Comparison of ENCODE assay signal across 29 mouse cellular contexts in genomic region chr2:43592001-43592704, GRCm38 (mm10). TPM values are rescaled to one million over a fixed set of nuclear protein-coding genes. Genes with fewer than 3 reads are reported as not detected.
DNase-seq lines count a peak whose midpoint lies in the region; ATAC-seq and TF ChIP-seq lines count a peak whose summit lies in the region.
"Had no signal": no experiment of that assay in that cellular context is flagged by ENCODE, and none has a peak within 500 bp of the region (broad histone marks: within the 10 kb centered on the region; RNA-seq: fewer than 3 reads in every experiment).

No protein-coding gene starts in this region.

- peak; percentile 6 for DNase-seq in hindbrain, embryonic 10.5 days (ENCODE audit: low spot score)
- DNase-seq in hindbrain, embryonic 14.5 days (ENCODE audit: low spot score): no peak
- DNase-seq in kidney, postnatal 0 days (ENCODE audit: low spot score): no peak
- DNase-seq in kidney, postnatal 36 days: no peak
- DNase-seq in midbrain, embryonic 11.5 days (ENCODE audit: low spot score, missing footprints): peak; percentile 69
- DNase-seq: adrenal gland, postnatal 10 days; adrenal gland, postnatal 36 days; B cell, adult 2 months; cerebellum, adult 18-20 months; cerebellum, adult 9-10 months; cerebellum, postnatal 14 days; embryo, embryonic 11 days; forebrain, postnatal 0 days; gastrocnemius, adult 2 months; gastrocnemius, postnatal 14 days; heart, adult 11 months had no signal

- H3K4me1 ChIP-seq in hindbrain, embryonic 10.5 days (replicated peaks): peaks cover 4% of the 10 kb centered on the region; the same call in 1 of the 2 replicates
- no peaks in the 10 kb centered on the region for H3K4me1 ChIP-seq in hindbrain, embryonic 14.5 days (replicated peaks; ENCODE audit: control insufficient read depth, insufficient read depth, low read length)
- no peaks in the 10 kb centered on the region for H3K4me1 ChIP-seq in kidney, postnatal 0 days (replicated peaks; ENCODE audit: insufficient read depth, low read length)
- H3K4me1 ChIP-seq in midbrain, embryonic 11.5 days (ENCODE audit: control insufficient read depth, insufficient read depth, low read length): no peaks in the 10 kb centered on the region
- H3K4me1 ChIP-seq in midbrain, embryonic 15.5 days: no peaks in the 10 kb centered on the region
- H3K4me1 ChIP-seq: embryonic facial prominence, embryonic 12.5 days; embryonic facial prominence, embryonic 15.5 days; hindbrain, embryonic 13.5 days had no signal

- no peak for ATAC-seq in hindbrain, embryonic 14.5 days (ENCODE audit: low FRiP score)
- ATAC-seq in kidney, postnatal 0 days (replicated peaks; ENCODE audit: low FRiP score, low read depth): peak; percentile 65; the same call in 1 of the 2 replicates
- ATAC-seq in midbrain, embryonic 11.5 days (ENCODE audit: low FRiP score): no peak
- no peak for ATAC-seq in midbrain, embryonic 15.5 days (replicated peaks)
- ATAC-seq: forebrain, embryonic 14.5 days; forebrain, postnatal 0 days; hindbrain, postnatal 0 days; inflammation-experienced regulatory T-cells, adult 6 months; Patski had no signal

- H3K4me3 ChIP-seq in hindbrain, embryonic 10.5 days: no peak overlapping the region
- H3K4me3 ChIP-seq in hindbrain, embryonic 14.5 days (replicated peaks; ENCODE audit: low read length): no peak overlapping the region
- H3K4me3 ChIP-seq in kidney, postnatal 0 days (replicated peaks; ENCODE audit: low read depth, low read length): no peak overlapping the region
- no peak overlapping the region for H3K4me3 ChIP-seq in midbrain, embryonic 11.5 days (ENCODE audit: low read depth, low read length)
- H3K4me3 ChIP-seq in midbrain, embryonic 15.5 days: no peak overlapping the region
- H3K4me3 ChIP-seq: embryonic facial prominence, embryonic 12.5 days; embryonic facial prominence, embryonic 15.5 days; gastrocnemius, adult 2 months; hindbrain, embryonic 13.5 days had no signal

- 62% methylated on average over 1 of the region's 1 CpGs for WGBS in hindbrain, embryonic 10.5 days
- WGBS in hindbrain, embryonic 14.5 days: 78% methylated on average over 1 of the region's 1 CpGs
- 50% methylated on average over 1 of the region's 1 CpGs for WGBS in kidney, postnatal 0 days
- 75% methylated on average over 1 of the region's 1 CpGs for WGBS in midbrain, embryonic 11.5 days
- WGBS in midbrain, embryonic 15.5 days: 78% methylated on average over 1 of the region's 1 CpGs

- H3K27ac ChIP-seq in hindbrain, embryonic 10.5 days: no peak overlapping the region
- no peak overlapping the region for H3K27ac ChIP-seq in hindbrain, embryonic 14.5 days
- no peak overlapping the region for H3K27ac ChIP-seq in kidney, postnatal 0 days
- H3K27ac ChIP-seq in midbrain, embryonic 11.5 days (ENCODE audit: low read depth, low read length): no peak overlapping the region
- no peak overlapping the region for H3K27ac ChIP-seq in midbrain, embryonic 15.5 days
- H3K27ac ChIP-seq: embryonic facial prominence, embryonic 12.5 days; embryonic facial prominence, embryonic 15.5 days; gastrocnemius, adult 2 months; hindbrain, embryonic 13.5 days; hindbrain, postnatal 0 days had no signal

- H3K27me3 ChIP-seq in hindbrain, embryonic 10.5 days (ENCODE audit: insufficient read depth, poor library complexity, severe bottlenecking): no peaks in the 10 kb centered on the region
- H3K27me3 ChIP-seq in hindbrain, embryonic 14.5 days (ENCODE audit: control insufficient read depth, insufficient read depth, low read length): no peaks in the 10 kb centered on the region
- H3K27me3 ChIP-seq in kidney, postnatal 0 days (ENCODE audit: insufficient read depth, low read length): no peaks in the 10 kb centered on the region
- H3K27me3 ChIP-seq in midbrain, embryonic 11.5 days (ENCODE audit: control insufficient read depth, insufficient read depth, low read length): no peaks in the 10 kb centered on the region
- H3K27me3 ChIP-seq in midbrain, embryonic 15.5 days (replicated peaks): no peaks in the 10 kb centered on the region
- H3K27me3 ChIP-seq: CH12.LX; embryonic facial prominence, embryonic 12.5 days; embryonic facial prominence, embryonic 15.5 days; hindbrain, embryonic 13.5 days; Patski had no signal

- H3K9me3 ChIP-seq in hindbrain, embryonic 10.5 days: no peaks in the 10 kb centered on the region
- no peaks in the 10 kb centered on the region for H3K9me3 ChIP-seq in hindbrain, embryonic 14.5 days (ENCODE audit: control insufficient read depth, low read length)
- H3K9me3 ChIP-seq in kidney, postnatal 0 days (replicated peaks; ENCODE audit: low read length): no peaks in the 10 kb centered on the region
- H3K9me3 ChIP-seq in midbrain, embryonic 11.5 days (ENCODE audit: control insufficient read depth, low read length): no peaks in the 10 kb centered on the region
- no peaks in the 10 kb centered on the region for H3K9me3 ChIP-seq in midbrain, embryonic 15.5 days
- H3K9me3 ChIP-seq: embryonic facial prominence, embryonic 12.5 days; embryonic facial prominence, embryonic 15.5 days; G1E; hindbrain, embryonic 13.5 days had no signal

- TF ChIP-seq CTCF in kidney, postnatal 0 days (IDR thresholded peaks at IDR 0.05; ENCODE audit: low read depth): no peak

- H3K4me2 ChIP-seq in hindbrain, embryonic 14.5 days (replicated peaks): no peak overlapping the region
- no peak overlapping the region for H3K4me2 ChIP-seq in kidney, postnatal 0 days (ENCODE audit: low read length)
- H3K4me2 ChIP-seq in midbrain, embryonic 11.5 days: no peak overlapping the region
- H3K4me2 ChIP-seq in midbrain, embryonic 15.5 days: no peak overlapping the region
- H3K4me2 ChIP-seq: embryonic facial prominence, embryonic 12.5 days; embryonic facial prominence, embryonic 15.5 days; heart, embryonic 11.5 days; hindbrain, embryonic 13.5 days had no signal

- no peaks in the 10 kb centered on the region for H3K36me3 ChIP-seq in hindbrain, embryonic 10.5 days
- H3K36me3 ChIP-seq in hindbrain, embryonic 14.5 days (replicated peaks; ENCODE audit: control insufficient read depth, insufficient read depth): no peaks in the 10 kb centered on the region
- no peaks in the 10 kb centered on the region for H3K36me3 ChIP-seq in kidney, postnatal 0 days (ENCODE audit: insufficient read depth, low read length)
- no peaks in the 10 kb centered on the region for H3K36me3 ChIP-seq in midbrain, embryonic 11.5 days (ENCODE audit: control insufficient read depth, insufficient read depth, low read length)
- no peaks in the 10 kb centered on the region for H3K36me3 ChIP-seq in midbrain, embryonic 15.5 days (replicated peaks)
- H3K36me3 ChIP-seq: embryonic facial prominence, embryonic 12.5 days; embryonic facial prominence, embryonic 15.5 days; G1E; hindbrain, embryonic 13.5 days had no signal

- no peak overlapping the region for H3K9ac ChIP-seq in hindbrain, embryonic 14.5 days
- H3K9ac ChIP-seq in kidney, postnatal 0 days (ENCODE audit: low read depth, low read length): no peak overlapping the region
- H3K9ac ChIP-seq in midbrain, embryonic 11.5 days (ENCODE audit: low read length): no peak overlapping the region
- no peak overlapping the region for H3K9ac ChIP-seq in midbrain, embryonic 15.5 days
- H3K9ac ChIP-seq: embryonic facial prominence, embryonic 12.5 days; embryonic facial prominence, embryonic 15.5 days; forebrain, postnatal 0 days; hindbrain, embryonic 13.5 days had no signal

RNA-seq across cellular contexts. Expression of gene Kynu, which starts 37.0 kb away (rescaled TPM):
- polyA plus RNA-seq in hindbrain, embryonic 10.5 days (2016; fragmentation: Nextera tagmentation; extraction: Ambion mirVana): 1.0 and 1.9 TPM in 2 replicates
- polyA plus RNA-seq in hindbrain, embryonic 14.5 days (2014; fragmentation: Nextera tagmentation; extraction: Ambion mirVana): 0.25 and 0.44 TPM in 2 replicates
- polyA plus RNA-seq in kidney, postnatal 0 days (2015; fragmentation: Nextera tagmentation; extraction: Ambion mirVana): 4.6 and 6.3 TPM in 2 replicates
- 1.9 and 2.6 TPM in 2 replicates for polyA plus RNA-seq in midbrain, embryonic 11.5 days (2014; fragmentation: Nextera tagmentation; extraction: Ambion mirVana)
- polyA plus RNA-seq in midbrain, embryonic 15.5 days (2015; fragmentation: Nextera tagmentation; extraction: Ambion mirVana): 0.17 and 0.59 TPM in 2 replicates
- polyA plus RNA-seq: forebrain, postnatal 0 days; G1E; heart, embryonic 11.5 days; heart, embryonic 14.5 days; heart, postnatal 0 days had no signal

Comparison
In these comparisons a context has a peak if more than half of its experiments do, and no peak if none do; other contexts are left out.
1. DNase-seq: peak in hindbrain, embryonic 10.5 days (single experiment) and midbrain, embryonic 11.5 days (single experiment); none in hindbrain, embryonic 14.5 days (single experiment), kidney, postnatal 0 days (single experiment) and kidney, postnatal 36 days (0 of 2).